Mouse (Mus musculus): Measurements from ENCODE around the gene Msgn1.

Msgn1 gene

GRCm38 (mm10) chr12:11200711-11201110, 8.1 kb downstream of the Msgn1 start:
- DNase-seq (ENCODE audit: low read depth in 2 of 2, low spot score in 2 of 2) = no peak

- DNase-seq (ENCODE audit: low read depth in 2 of 2, low spot score in 2 of 2) = no peak
Measured at GRCm38 (mm10) chr12:11198551-11198950, 10.2 kb downstream of the Msgn1 start.

GRCm38 (mm10) chr12:11198026-11198425, 10.7 kb downstream of the Msgn1 start:
- no peak for DNase-seq (ENCODE audit: low read depth in 2 of 2, low spot score in 2 of 2)

GRCm38 (mm10) chr12:11196830-11197229, 11.9 kb downstream of the Msgn1 start:
- DNase-seq (ENCODE audit: low read depth in 2 of 2, low spot score in 2 of 2) = no peak

- DNase-seq (ENCODE audit: low read depth in 2 of 2, low spot score in 2 of 2) = peak; percentile 85 to 91
Measured at GRCm38 (mm10) chr12:11196142-11196597, 12.6 kb downstream of the Msgn1 start.

GRCm38 (mm10) chr12:11195031-11195430, 13.7 kb downstream of the Msgn1 start:
- DNase-seq (ENCODE audit: low read depth in 2 of 2, low spot score in 2 of 2) = no peak

- peak; percentile 59 to 73 for DNase-seq (ENCODE audit: low read depth in 2 of 2, low spot score in 2 of 2)
Measured at GRCm38 (mm10) chr12:11178486-11179154, 30.2 kb downstream of the Msgn1 start.

- DNase-seq (ENCODE audit: low read depth in 2 of 2, low spot score in 2 of 2) = no peak
Measured at GRCm38 (mm10) chr12:11177408-11178394, 31.1 kb downstream of the Msgn1 start.

- no peak for DNase-seq (ENCODE audit: low read depth in 2 of 2, low spot score in 2 of 2)
Measured at GRCm38 (mm10) chr12:11158670-11159069, 50.1 kb downstream of the Msgn1 start.

Data from CD8-positive naive resting alpha-beta T cell, adult 2 months (primary cell).